8 mouse cellular contexts compared by ENCODE assay signal in genomic region chr5:140336680-140337079, GRCm38 (mm10). TPM values are rescaled to one million over a fixed set of nuclear protein-coding genes. Genes with fewer than 3 reads are reported as not detected.
DNase-seq lines count a peak whose midpoint lies in the region; ATAC-seq and TF ChIP-seq lines count a peak whose summit lies in the region.

No protein-coding gene starts in this region.

- no peaks in the 10 kb centered on the region for H3K27me3 ChIP-seq in forebrain, embryonic 14.5 days (replicated peaks; ENCODE audit: control insufficient read depth, insufficient read depth, low read length)
- no peaks in the 10 kb centered on the region for H3K27me3 ChIP-seq in forebrain, embryonic 16.5 days (replicated peaks; ENCODE audit: control insufficient read depth, insufficient read depth, low read length)
- no peaks in the 10 kb centered on the region for H3K27me3 ChIP-seq in G1E (ENCODE audit: insufficient read depth, low read length)
- H3K27me3 ChIP-seq in forebrain, embryonic 15.5 days: no peaks in the 10 kb centered on the region

- H3K9ac ChIP-seq in forebrain, embryonic 14.5 days (ENCODE audit: low read length): no peak overlapping the region
- no peak overlapping the region for H3K9ac ChIP-seq in forebrain, embryonic 16.5 days (replicated peaks; ENCODE audit: low read depth, low read length)
- H3K9ac ChIP-seq in forebrain, embryonic 15.5 days (replicated peaks): no peak overlapping the region

- H3K4me3 ChIP-seq in forebrain, embryonic 14.5 days (ENCODE audit: low read depth, low read length): no peak overlapping the region
- H3K4me3 ChIP-seq in forebrain, embryonic 16.5 days (replicated peaks; ENCODE audit: low read length): no peak overlapping the region
- no peak overlapping the region for H3K4me3 ChIP-seq in left cerebral cortex, adult 2 months
- no peak overlapping the region for H3K4me3 ChIP-seq in G1E (ENCODE audit: low read depth, low read length)
- no peak overlapping the region for H3K4me3 ChIP-seq in forebrain, embryonic 15.5 days

- no peak overlapping the region for H3K4me2 ChIP-seq in forebrain, embryonic 14.5 days (ENCODE audit: low read length)
- H3K4me2 ChIP-seq in forebrain, embryonic 16.5 days (ENCODE audit: low read length): no peak overlapping the region
- H3K4me2 ChIP-seq in forebrain, embryonic 15.5 days (replicated peaks): no peak overlapping the region

- no peaks in the 10 kb centered on the region for H3K4me1 ChIP-seq in forebrain, embryonic 14.5 days (ENCODE audit: control insufficient read depth, insufficient read depth, low read length)
- no peaks in the 10 kb centered on the region; the same call in 1 of the 2 replicates for H3K4me1 ChIP-seq in forebrain, embryonic 16.5 days (replicated peaks; ENCODE audit: control insufficient read depth, insufficient read depth, low read length)
- H3K4me1 ChIP-seq in G1E (ENCODE audit: insufficient read depth, low read depth, low read length): peaks cover 18% of the 10 kb centered on the region
- peaks cover 4% of the 10 kb centered on the region for H3K4me1 ChIP-seq in forebrain, embryonic 15.5 days

- H3K9me3 ChIP-seq in forebrain, embryonic 14.5 days (replicated peaks; ENCODE audit: control insufficient read depth, low read length): no peaks in the 10 kb centered on the region
- no peaks in the 10 kb centered on the region for H3K9me3 ChIP-seq in forebrain, embryonic 16.5 days (ENCODE audit: control insufficient read depth, low read length)
- H3K9me3 ChIP-seq in G1E (replicated peaks): peaks cover 5% of the 10 kb centered on the region
- H3K9me3 ChIP-seq in forebrain, embryonic 15.5 days: no peaks in the 10 kb centered on the region

- WGBS in forebrain, embryonic 14.5 days: 87% methylated on average over 1 of the region's 1 CpGs
- 67% methylated on average over 1 of the region's 1 CpGs for WGBS in forebrain, embryonic 16.5 days
- WGBS in forebrain, embryonic 15.5 days: 73% methylated on average over 1 of the region's 1 CpGs

- no peak overlapping the region for H3K27ac ChIP-seq in forebrain, embryonic 14.5 days (ENCODE audit: low read depth, low read length)
- no peak overlapping the region for H3K27ac ChIP-seq in forebrain, embryonic 16.5 days (ENCODE audit: low read length)
- H3K27ac ChIP-seq in left cerebral cortex, adult 2 months: no peak overlapping the region
- H3K27ac ChIP-seq in forebrain, embryonic 15.5 days (replicated peaks): no peak overlapping the region

- intact Hi-C loops in left cerebral cortex, adult 2 months (cut with DNase I): loop anchor here (1.0 to 5.0 kb wide), 2 partner anchors 76 to 498 kb away; no protein-coding TSS in a partner anchor

- TF ChIP-seq CTCF in left cerebral cortex, adult 2 months (IDR thresholded peaks at IDR 0.05): peak; percentile 84
- peak; percentile 88 for TF ChIP-seq CTCF in G1E (IDR thresholded peaks at IDR 0.05; ENCODE audit: low read depth, low read length)

- DNase-seq in forebrain, embryonic 14.5 days (ENCODE audit: low spot score): peak; percentile 51
- peak in 1 of 2 experiments; percentile 27 for DNase-seq in left cerebral cortex, adult 2 months (ENCODE audit: extremely low spot score in 1 of 2, low spot score in 2 of 2)
- DNase-seq in left cerebral cortex, adult 8-10 months (ENCODE audit: low spot score in 2 of 2): no peak
- DNase-seq in G1E (ENCODE audit: low spot score): peak; percentile 21
- peak; percentile 52 for DNase-seq in forelimb bud, embryonic 11.5 days (ENCODE audit: low read depth, low spot score)
- peak; percentile 64 for DNase-seq in retina, postnatal 1 day

- peaks cover 14% of the 10 kb centered on the region; the same call in 1 of the 2 replicates for H3K36me3 ChIP-seq in forebrain, embryonic 14.5 days (ENCODE audit: control insufficient read depth, insufficient read depth, low read length)
- 0 out of 2 replicates have a peak, but pooled peaks cover 2% of the 10 kb centered on the region for H3K36me3 ChIP-seq in forebrain, embryonic 16.5 days (ENCODE audit: control insufficient read depth, insufficient read depth)
- H3K36me3 ChIP-seq in G1E (replicated peaks): peaks cover 77% of the 10 kb centered on the region
- H3K36me3 ChIP-seq in forebrain, embryonic 15.5 days: 0 out of 2 replicates have a peak, but pooled peaks cover 7% of the 10 kb centered on the region

- ATAC-seq in forebrain, embryonic 14.5 days: no peak
- ATAC-seq in forebrain, embryonic 16.5 days: no peak
- ATAC-seq in G1E (ENCODE audit: extremely low read depth, insufficient number of reproducible peaks, low FRiP score, poor library complexity, severe bottlenecking): no peak
- ATAC-seq in forebrain, embryonic 15.5 days (replicated peaks): no peak

RNA-seq across cellular contexts. Expression of gene Mrm2, which starts 5.0 kb away (rescaled TPM):
- polyA plus RNA-seq in forebrain, embryonic 14.5 days (2014; fragmentation: Nextera tagmentation; extraction: Ambion mirVana): 24.5 and 28.3 TPM in 2 replicates
- polyA plus RNA-seq in forebrain, embryonic 16.5 days (2015; fragmentation: Nextera tagmentation; extraction: Ambion mirVana): 21.6 and 22.6 TPM in 2 replicates
- 10 to 100 TPM in 1 of 2 experiments, 1 to 10 TPM in 1; 9.1 to 11.1 TPM for total RNA-seq in left cerebral cortex, adult 2 months (2021)
- 10 to 100 TPM in 3 of 4 experiments, 1 to 10 TPM in 1; 8.9 to 13.3 (median 11.1) TPM for total RNA-seq in left cerebral cortex, adult 8-10 months (2022)
- total RNA-seq in G1E (2014; fragmentation: Nextera tagmentation) (4.8 and 4.9 TPM in 2 replicates), G1E (2017) (8.2 and 8.5 TPM in 2 replicates)
- 11.0 and 13.6 TPM in 2 replicates for polyA plus RNA-seq in G1E (2012)
- polyA plus RNA-seq in forebrain, embryonic 15.5 days (2015; fragmentation: Nextera tagmentation; extraction: Ambion mirVana): 21.3 and 22.1 TPM in 2 replicates

RNA-seq across cellular contexts. Expression of gene Nudt1, which starts 15.2 kb away (rescaled TPM):
- polyA plus RNA-seq in forebrain, embryonic 14.5 days (2014; fragmentation: Nextera tagmentation; extraction: Ambion mirVana): 18.3 and 24.5 TPM in 2 replicates
- 18.6 and 19.8 TPM in 2 replicates for polyA plus RNA-seq in forebrain, embryonic 16.5 days (2015; fragmentation: Nextera tagmentation; extraction: Ambion mirVana)
- total RNA-seq in left cerebral cortex, adult 2 months (2021): 1 to 10 TPM; 4.6 to 6.8 TPM
- total RNA-seq in left cerebral cortex, adult 8-10 months (2022): 1 to 10 TPM; 5.9 to 7.3 (median 6.1) TPM
- total RNA-seq in G1E (2014; fragmentation: Nextera tagmentation) (6.2 and 8.9 TPM in 2 replicates), G1E (2017) (30.1 and 34.4 TPM in 2 replicates)
- 8.3 and 13.1 TPM in 2 replicates for polyA plus RNA-seq in G1E (2012)
- polyA plus RNA-seq in forebrain, embryonic 15.5 days (2015; fragmentation: Nextera tagmentation; extraction: Ambion mirVana): 22.3 and 22.9 TPM in 2 replicates

RNA-seq across cellular contexts. Expression of gene Mad1l1, which starts 15.3 kb away (rescaled TPM):
- polyA plus RNA-seq in forebrain, embryonic 14.5 days (2014; fragmentation: Nextera tagmentation; extraction: Ambion mirVana): 29.2 and 32.4 TPM in 2 replicates
- polyA plus RNA-seq in forebrain, embryonic 16.5 days (2015; fragmentation: Nextera tagmentation; extraction: Ambion mirVana): 33.4 and 36.5 TPM in 2 replicates
- 10 to 100 TPM; 14.1 to 17.6 TPM for total RNA-seq in left cerebral cortex, adult 2 months (2021)
- 10 to 100 TPM; 14.1 to 22.2 (median 18.6) TPM for total RNA-seq in left cerebral cortex, adult 8-10 months (2022)
- total RNA-seq in G1E (2014; fragmentation: Nextera tagmentation) (26.4 and 28.9 TPM in 2 replicates), G1E (2017) (45.9 and 46.4 TPM in 2 replicates)
- 23.1 and 28.0 TPM in 2 replicates for polyA plus RNA-seq in G1E (2012)
- polyA plus RNA-seq in forebrain, embryonic 15.5 days (2015; fragmentation: Nextera tagmentation; extraction: Ambion mirVana): 33.8 and 35.5 TPM in 2 replicates

RNA-seq across cellular contexts. Expression of gene Snx8, which starts 52.4 kb away (rescaled TPM):
- 7.9 and 9.4 TPM in 2 replicates for polyA plus RNA-seq in forebrain, embryonic 14.5 days (2014; fragmentation: Nextera tagmentation; extraction: Ambion mirVana)
- 18.3 and 24.1 TPM in 2 replicates for polyA plus RNA-seq in forebrain, embryonic 16.5 days (2015; fragmentation: Nextera tagmentation; extraction: Ambion mirVana)
- 10 to 100 TPM; 10.9 to 12.7 TPM for total RNA-seq in left cerebral cortex, adult 2 months (2021)
- total RNA-seq in left cerebral cortex, adult 8-10 months (2022): 10 to 100 TPM; 12.5 to 14.7 (median 13.0) TPM
- total RNA-seq in G1E (2014; fragmentation: Nextera tagmentation) (5.2 and 21.8 TPM in 2 replicates), G1E (2017) (17.8 and 21.5 TPM in 2 replicates)
- polyA plus RNA-seq in G1E (2012): 18.7 and 19.9 TPM in 2 replicates
- 17.9 and 18.8 TPM in 2 replicates for polyA plus RNA-seq in forebrain, embryonic 15.5 days (2015; fragmentation: Nextera tagmentation; extraction: Ambion mirVana)

Comparison
In these comparisons a context has a peak if more than half of its experiments do, and no peak if none do; other contexts are left out.
1. DNase-seq: peak in forebrain, embryonic 14.5 days (single experiment), G1E (single experiment), forelimb bud, embryonic 11.5 days (single experiment) and retina, postnatal 1 day (single experiment); none in left cerebral cortex, adult 8-10 months (0 of 2).